ENCODE assay signal across 8 mouse cellular contexts in the genomic region with DNA sequence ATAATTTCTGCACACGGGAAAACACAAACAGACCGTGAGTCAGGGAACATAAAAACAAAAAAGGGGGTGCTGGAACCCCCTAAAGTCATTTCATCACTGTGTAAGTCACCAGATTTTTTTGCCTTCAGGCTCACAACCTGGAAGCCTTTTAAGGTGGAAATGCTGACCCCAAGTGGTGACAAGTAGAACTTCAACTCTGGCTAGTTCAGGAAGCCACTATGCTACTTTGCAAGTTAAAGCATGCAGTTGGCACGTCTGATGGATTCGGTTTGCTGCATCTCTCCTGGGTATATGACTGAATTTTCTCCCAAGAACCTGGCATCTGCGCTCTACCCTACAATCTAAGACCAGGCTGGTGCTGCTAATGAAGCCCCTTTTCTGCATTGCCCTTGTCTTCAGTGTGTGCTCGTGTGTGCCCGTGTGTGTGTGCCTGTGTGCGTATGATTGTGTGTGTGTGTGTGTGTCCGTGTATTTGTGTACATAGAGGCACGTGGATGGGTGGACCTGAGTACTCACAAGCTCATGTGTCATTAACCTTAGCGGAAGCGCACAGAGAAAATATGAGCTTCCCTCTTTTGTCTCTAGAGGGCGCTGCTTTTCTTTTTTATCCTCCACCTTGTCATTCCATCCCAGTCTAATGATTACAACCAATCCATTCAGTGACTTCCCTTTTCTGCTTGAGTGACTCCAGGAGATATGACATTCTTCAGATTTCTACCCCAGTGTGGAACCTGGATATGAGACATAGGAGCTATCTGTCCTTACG. TPM values are rescaled to one million over a fixed set of nuclear protein-coding genes. Genes with fewer than 3 reads are reported as not detected.
A peak's percentile ranks its signal among the peaks of the same experiment; 100 is the strongest.
DNase-seq lines count a peak whose midpoint lies in the region; ATAC-seq lines count a peak whose summit lies in the region.

No protein-coding gene starts in this region.

- H3K9ac ChIP-seq in embryonic facial prominence, embryonic 15.5 days: no peak overlapping the region

- intact Hi-C loops in left cerebral cortex, postnatal 10 days (cut with DNase I): loop anchor here (5.0 to 10.0 kb wide), 4 partner anchors 121 to 401 kb away; partner anchors contain the start of genes Cc2d2b, Ccnj, Entpd1 and Tctn3

- no peak for DNase-seq in cerebellum, adult 11 months
- DNase-seq in adrenal gland, postnatal 14 days: peak; percentile 65
- peak; percentile 44 to 71 for DNase-seq in left cerebral cortex, postnatal 10 days (ENCODE audit: extremely low spot score in 1 of 2, low spot score in 2 of 2)
- DNase-seq in right cerebral cortex, postnatal 25 days: peak; percentile 61

- peak overlapping the region; percentile 41 for H3K4me2 ChIP-seq in embryonic facial prominence, embryonic 15.5 days (replicated peaks)

- H3K4me1 ChIP-seq in embryonic facial prominence, embryonic 15.5 days: peaks cover 20% of the 10 kb centered on the region

- H3K27ac ChIP-seq in embryonic facial prominence, embryonic 15.5 days (replicated peaks): no peak overlapping the region

- no peaks in the 10 kb centered on the region for H3K36me3 ChIP-seq in embryonic facial prominence, embryonic 15.5 days

- ATAC-seq in cerebellum, adult (ENCODE audit: insufficient number of reproducible peaks, low FRiP score, low TSS enrichment): peak; percentile 20; the same call in 1 of the 2 replicates
- ATAC-seq in embryonic facial prominence, embryonic 15.5 days (ENCODE audit: insufficient number of reproducible peaks, low FRiP score, low TSS enrichment, low read depth): no peak
- ATAC-seq in hematopoietic stem cell, adult 5-6 weeks (replicated peaks in 1 of 2; ENCODE audit: insufficient read depth in 1 of 2, low FRiP score in 2 of 2, low TSS enrichment in 1 of 2, low read depth in 1 of 2, poor library complexity in 2 of 2, severe bottlenecking in 2 of 2): peak; percentile 72 to 81
- peak; percentile 90 for ATAC-seq in megakaryocyte, adult 5-6 weeks (ENCODE audit: poor library complexity, severe bottlenecking)

- 14% methylated on average over 14 of the region's 14 CpGs for WGBS in embryonic facial prominence, embryonic 15.5 days

- peaks cover 12% of the 10 kb centered on the region; the same call in 1 of the 2 replicates for H3K27me3 ChIP-seq in embryonic facial prominence, embryonic 15.5 days

- H3K4me3 ChIP-seq in embryonic facial prominence, embryonic 15.5 days (replicated peaks): 0 out of 2 replicates have a peak overlapping the region, but pooled peaks have one; percentile 0

- H3K9me3 ChIP-seq in embryonic facial prominence, embryonic 15.5 days (replicated peaks): no peaks in the 10 kb centered on the region

RNA-seq across cellular contexts. Expression of gene Dntt, which starts 12.9 kb away (rescaled TPM):
- total RNA-seq in adrenal gland, postnatal 14 days (2021): 0.89 TPM in 1 of 2 replicates, not detected in the other
- polyA plus RNA-seq in embryonic facial prominence, embryonic 15.5 days (2015; fragmentation: Nextera tagmentation; extraction: Ambion mirVana): 0.07 TPM in 1 of 2 replicates, not detected in the other
- 467 and 604 TPM in 2 replicates for total RNA-seq in hematopoietic stem cell, adult 5-6 weeks (2017)
- under 1 TPM in 1 of 2 experiments, not detected in 1; 0.18 TPM for total RNA-seq in left cerebral cortex, postnatal 10 days (2021)
- 0.51 and 2.6 TPM in 2 replicates for total RNA-seq in megakaryocyte, adult 5-6 weeks (2015)
- total RNA-seq in megakaryocyte, adult 5-6 weeks (2017): 1.8 and 5.0 TPM in 2 replicates

RNA-seq across cellular contexts. Expression of gene Blnk, which starts 21.8 kb away (rescaled TPM):
- 1.7 and 4.8 TPM in 2 replicates for total RNA-seq in adrenal gland, postnatal 14 days (2021)
- 4.6 and 5.2 TPM in 2 replicates for polyA plus RNA-seq in embryonic facial prominence, embryonic 15.5 days (2015; fragmentation: Nextera tagmentation; extraction: Ambion mirVana)
- total RNA-seq in hematopoietic stem cell, adult 5-6 weeks (2017): 3.5 and 4.1 TPM in 2 replicates
- total RNA-seq in left cerebral cortex, postnatal 10 days (2021): 1 to 10 TPM; 3.0 TPM
- 3.0 and 3.4 TPM in 2 replicates for total RNA-seq in megakaryocyte, adult 5-6 weeks (2015)
- 1.9 and 2.4 TPM in 2 replicates for total RNA-seq in megakaryocyte, adult 5-6 weeks (2017)

Comparison
In these comparisons a context has a peak if more than half of its experiments do, and no peak if none do; other contexts are left out.
1. RNA of gene Dntt, which starts 12.9 kb away (total RNA-seq): 467 to 604 TPM in hematopoietic stem cell, adult 5-6 weeks; 0.51 to 5.0 TPM in megakaryocyte, adult 5-6 weeks, 0.89 TPM in adrenal gland, postnatal 14 days and 0.18 TPM in left cerebral cortex, postnatal 10 days; every median in the first group is over 10 times any median in the second.